Mouse (Mus musculus) small intestine, adult 2 months (tissue): ENCODE results near the gene Ccr10. TPM values are rescaled to one million over a fixed set of nuclear protein-coding genes. Genes with fewer than 3 reads are reported as not detected.

Experiments used
- H3K27ac ChIP-seq: fragments of 200-500 bp; 2 replicates; pipeline ENCODE4 v1.5.1; 2012; ENCODE audit warnings: low read depth, low read length, control low read depth, inconsistent platforms; ENCODE audit not compliant: insufficient read depth
- H3K27me3 ChIP-seq: fragments of 200-500 bp; 2 replicates; pipeline ENCODE4 v1.6.1; 2012; ENCODE audit warnings: mild to moderate bottlenecking, moderate library complexity, low read length, inconsistent platforms; ENCODE audit not compliant: control insufficient read depth, insufficient read depth
- H3K36me3 ChIP-seq: fragments of 200-500 bp; 2 replicates; pipeline ENCODE4 v1.6.1; 2012; ENCODE audit warnings: mild to moderate bottlenecking, low read length, control low read depth, inconsistent platforms; ENCODE audit not compliant: control insufficient read depth, insufficient read depth
- H3K4me1 ChIP-seq: fragments of 200-500 bp; 2 replicates; pipeline ENCODE4 v1.6.1; 2012; ENCODE audit warnings: low read length, inconsistent platforms, mixed read lengths; ENCODE audit not compliant: control insufficient read depth, insufficient read depth, insufficient read length
- H3K4me3 ChIP-seq: fragments of 200-500 bp; 2 replicates; pipeline ENCODE4 v1.5.1; 2012; ENCODE audit warnings: low read depth, mild to moderate bottlenecking, control low read depth, inconsistent platforms, low read length, moderate library complexity
- CTCF ChIP-seq: fragments of 200-500 bp; IDR thresholded peaks from 2 replicates; pipeline ENCODE4 v1.5.1; 2012; ENCODE audit warnings: low read depth, mild to moderate bottlenecking, control low read depth, inconsistent platforms, low read length, moderate library complexity, mixed read lengths; ENCODE audit not compliant: insufficient replicate concordance, insufficient read length; ENCODE audit errors: extremely low read depth
- POLR2A ChIP-seq: fragments of 200-500 bp; IDR thresholded peaks from 2 replicates; pipeline ENCODE4 v1.6.1; 2012; ENCODE audit warnings: low read depth, mild to moderate bottlenecking, control low read depth, inconsistent platforms, low read length, moderate library complexity
- WGBS: fragments of 180-500 bp; shearing (Covaris S2); methylation state at CpG from one replicate; pipeline ENCODE4 v1.1.7; 2018; 5-methylcytosine and 5-hydroxymethylcytosine counted together
- polyA plus RNA-seq: library from polyadenylated mRNA; depleted of rRNA; stranded (reverse); fragments of >200 nt; gene quantifications from 2 replicates; pipeline ENCODE4 v1.2.3, GENCODE M21; 2012

Gene Ccr10
- polyA plus RNA-seq, 1 experiment: 25.7 TPM

DNA sequence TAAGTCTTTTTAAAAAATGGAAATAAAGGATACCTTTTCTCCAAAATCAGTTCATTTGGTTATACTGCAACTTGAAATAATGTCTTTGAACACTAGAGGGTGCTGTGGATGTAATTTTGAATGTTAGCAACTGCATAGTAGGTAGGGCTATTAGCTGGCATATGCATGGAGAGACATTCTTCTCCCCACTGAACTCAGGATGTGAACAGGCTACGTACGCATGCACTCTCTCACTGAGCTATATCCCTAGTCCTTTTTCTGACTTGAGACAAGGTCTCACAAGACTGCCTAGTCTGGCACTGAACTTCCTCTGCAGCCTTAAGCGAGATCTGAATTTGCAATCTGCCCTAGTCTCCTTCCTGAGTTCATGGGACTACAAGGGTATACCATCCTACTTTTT is 36.7 kb upstream of the Ccr10 start:
- peaks cover 58% of the 10 kb centered on the region for H3K36me3 ChIP-seq
- H3K27ac ChIP-seq: no peak overlapping the region
- H3K4me3 ChIP-seq: no peak overlapping the region
- WGBS: 41% methylated on average over 3 of the region's 3 CpGs
- H3K4me1 ChIP-seq: no peaks in the 10 kb centered on the region
- no peaks in the 10 kb centered on the region for H3K27me3 ChIP-seq
- TF ChIP-seq POLR2A (no peak), CTCF (no peak)

DNA sequence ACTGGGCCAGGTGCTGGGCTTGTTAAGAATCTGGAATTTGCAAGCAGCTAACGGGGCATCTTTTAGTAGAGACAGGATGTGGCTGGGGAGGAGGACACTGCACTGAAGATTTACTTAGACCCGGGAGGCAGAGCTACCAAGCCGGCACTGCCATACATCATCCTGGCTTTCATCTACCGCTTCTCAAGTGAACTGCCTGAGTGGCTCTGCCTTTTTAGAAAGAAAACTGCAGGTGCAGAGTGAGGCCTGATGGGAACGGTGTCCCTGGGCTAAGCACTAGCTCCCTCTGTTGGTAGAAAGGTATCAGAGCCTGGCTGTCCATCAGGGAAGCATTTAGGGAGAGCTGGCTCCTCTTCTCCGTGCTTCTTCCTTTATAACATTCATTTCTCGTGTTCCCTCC is 25.7 kb upstream of the Ccr10 start:
- H3K4me3 ChIP-seq: no peak overlapping the region
- H3K36me3 ChIP-seq: peaks cover 78% of the 10 kb centered on the region
- peak; percentile 67; the same call in 1 of the 2 replicates for TF ChIP-seq CTCF
- no peak for TF ChIP-seq POLR2A
- no peaks in the 10 kb centered on the region for H3K4me1 ChIP-seq
- 38% methylated on average over 7 of the region's 7 CpGs for WGBS
- H3K27me3 ChIP-seq: no peaks in the 10 kb centered on the region
- H3K27ac ChIP-seq: no peak overlapping the region

DNA sequence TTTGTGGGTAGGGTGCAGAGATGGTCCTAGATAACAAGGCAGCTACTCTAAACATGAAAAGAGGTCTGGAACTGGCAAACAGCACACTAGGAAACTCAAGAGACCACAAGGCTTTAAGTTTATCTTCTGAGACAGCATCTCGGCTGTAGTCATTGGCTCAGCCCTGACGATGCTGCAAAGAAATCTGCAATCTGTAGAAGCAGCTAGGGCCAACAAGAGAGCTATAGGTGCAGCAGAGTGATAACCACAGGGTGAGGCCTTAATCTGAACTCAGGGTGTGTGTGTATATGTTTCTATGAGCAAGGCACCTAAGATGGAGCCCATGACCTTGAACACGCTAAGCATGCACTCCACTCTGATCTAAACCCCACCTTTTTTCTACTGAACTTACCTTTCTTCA is 24.3 kb upstream of the Ccr10 start:
- Histone ChIP-seq H3K27ac (no peak overlapping the region), H3K4me1 (no peaks in the 10 kb centered on the region), H3K4me3 (no peak overlapping the region), H3K27me3 (no peaks in the 10 kb centered on the region), H3K36me3 (peaks cover 78% of the 10 kb centered on the region)
- TF ChIP-seq POLR2A (no peak), CTCF (no peak)
- 81% methylated on average over 3 of the region's 3 CpGs for WGBS

DNA sequence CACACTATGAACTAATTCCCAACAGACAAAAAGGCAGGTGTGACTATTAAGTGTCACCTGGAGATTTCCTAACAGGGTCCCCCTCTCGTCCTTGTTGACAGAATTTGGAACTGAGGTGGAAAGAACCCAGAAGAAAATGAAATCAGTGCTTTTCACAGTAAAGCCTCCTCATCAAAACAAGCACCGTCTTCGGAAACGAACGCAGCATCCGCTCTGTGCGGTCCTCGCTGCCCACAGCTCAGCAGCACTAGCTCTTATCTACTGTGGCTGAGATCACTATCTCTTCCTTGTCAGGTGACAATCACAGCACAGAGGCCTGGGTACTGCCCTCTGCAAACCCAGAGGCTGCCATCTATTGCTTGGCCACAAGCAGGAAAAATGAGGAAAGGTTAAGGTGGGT is 20.9 kb upstream of the Ccr10 start:
- 88% methylated on average over 8 of the region's 8 CpGs for WGBS
- Histone ChIP-seq H3K4me3 (no peak overlapping the region), H3K27me3 (no peaks in the 10 kb centered on the region), H3K27ac (no peak overlapping the region), H3K4me1 (no peaks in the 10 kb centered on the region), H3K36me3 (peaks cover 67% of the 10 kb centered on the region)
- TF ChIP-seq CTCF (no peak), POLR2A (no peak)

DNA sequence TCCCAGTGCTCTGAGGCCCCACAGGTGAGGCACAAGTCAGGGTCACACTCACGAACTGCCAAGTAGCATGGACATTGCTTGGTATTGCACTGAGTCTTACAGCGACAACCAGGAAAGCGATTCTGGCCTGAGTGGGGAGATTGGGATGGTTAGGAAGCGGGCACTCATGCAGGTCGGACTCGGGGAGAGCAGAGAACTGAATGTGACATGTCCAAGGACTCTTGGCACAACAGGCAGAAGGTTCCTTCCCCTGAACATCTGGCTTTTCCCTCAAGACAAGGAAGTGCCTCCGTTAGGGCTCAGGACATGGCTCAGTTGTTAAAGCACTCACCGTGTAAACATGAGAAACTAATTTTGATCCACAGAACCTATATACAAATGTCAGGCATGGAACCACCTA is 20.3 kb upstream of the Ccr10 start:
- H3K36me3 ChIP-seq: peaks cover 64% of the 10 kb centered on the region
- H3K4me1 ChIP-seq: no peaks in the 10 kb centered on the region
- no peak overlapping the region for H3K27ac ChIP-seq
- TF ChIP-seq CTCF (no peak), POLR2A (no peak)
- WGBS: 88% methylated on average over 8 of the region's 8 CpGs
- H3K27me3 ChIP-seq: no peaks in the 10 kb centered on the region
- H3K4me3 ChIP-seq: no peak overlapping the region

DNA sequence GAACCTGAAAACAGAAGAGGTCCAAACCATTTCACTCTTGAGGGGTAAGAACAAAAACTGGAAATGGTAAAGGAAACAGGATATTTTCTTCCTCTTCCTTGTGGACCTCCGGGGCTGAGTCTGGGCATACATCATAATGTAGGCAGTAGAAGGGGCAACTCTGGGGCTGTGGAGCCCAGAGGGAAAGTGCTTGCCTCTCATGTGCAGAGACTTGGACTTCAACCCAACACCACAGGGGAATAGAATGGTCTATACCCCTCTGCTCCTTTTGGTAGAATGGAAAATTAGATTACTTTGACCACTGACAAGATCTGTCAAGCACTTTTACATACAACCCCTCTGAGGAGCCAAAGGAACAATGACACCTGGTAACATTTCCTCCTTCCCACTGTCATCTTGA is 19.9 kb upstream of the Ccr10 start:
- Histone ChIP-seq H3K36me3 (peaks cover 59% of the 10 kb centered on the region), H3K27me3 (no peaks in the 10 kb centered on the region), H3K27ac (no peak overlapping the region), H3K4me1 (no peaks in the 10 kb centered on the region), H3K4me3 (no peak overlapping the region)
- TF ChIP-seq POLR2A (no peak), CTCF (no peak)
- WGBS: 62% methylated on average over 1 of the region's 1 CpGs

DNA sequence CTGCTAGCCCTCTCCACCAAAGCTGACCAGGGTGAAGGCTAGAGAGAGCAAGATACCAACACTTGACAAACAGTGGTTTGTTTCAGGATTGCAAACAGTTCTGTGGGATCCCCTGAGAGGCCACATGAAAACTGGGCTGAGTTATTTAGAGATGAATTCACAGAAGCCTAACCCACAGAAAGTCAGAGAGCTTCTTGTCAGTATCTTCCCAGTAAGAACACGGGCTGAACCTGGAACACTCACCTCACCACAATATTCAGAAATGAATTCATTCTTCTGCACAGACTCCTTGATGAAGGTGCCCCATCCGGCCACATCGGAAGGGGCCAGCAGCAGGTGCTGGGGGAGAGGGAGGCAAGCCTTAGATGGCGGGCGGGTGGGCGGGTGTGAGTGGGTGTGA is 19.4 kb upstream of the Ccr10 start:
- Histone ChIP-seq H3K4me3 (no peak overlapping the region), H3K4me1 (no peaks in the 10 kb centered on the region), H3K27me3 (no peaks in the 10 kb centered on the region), H3K36me3 (peaks cover 56% of the 10 kb centered on the region), H3K27ac (no peak overlapping the region)
- TF ChIP-seq POLR2A (no peak), CTCF (no peak)
- 88% methylated on average over 6 of the region's 6 CpGs for WGBS

DNA sequence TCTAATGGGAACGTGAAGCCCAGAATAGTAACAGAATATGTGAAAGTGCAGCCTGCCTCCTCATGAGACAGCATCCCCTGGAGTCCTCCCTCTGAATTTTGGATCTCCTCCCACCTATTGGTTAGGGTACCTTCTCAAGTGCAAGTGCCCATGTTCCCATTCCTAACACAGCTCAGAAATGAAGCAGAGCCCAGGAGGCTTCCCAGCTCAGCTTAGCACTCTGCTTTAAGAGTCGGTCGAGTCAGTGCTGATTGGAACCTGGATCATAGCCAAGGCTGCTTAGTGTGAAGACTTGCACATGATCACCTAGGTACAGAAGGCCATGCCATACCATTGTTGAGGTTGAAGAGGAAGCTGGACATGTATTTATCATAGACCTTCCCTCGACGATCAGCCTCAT is 18.9 kb upstream of the Ccr10 start:
- no peak overlapping the region for H3K27ac ChIP-seq
- WGBS: 57% methylated on average over 5 of the region's 5 CpGs
- no peaks in the 10 kb centered on the region for H3K27me3 ChIP-seq
- H3K4me1 ChIP-seq: no peaks in the 10 kb centered on the region
- H3K36me3 ChIP-seq: peaks cover 51% of the 10 kb centered on the region
- no peak overlapping the region for H3K4me3 ChIP-seq
- no peak for TF ChIP-seq POLR2A
- no peak for TF ChIP-seq CTCF
